Mouse (Mus musculus) heart, embryonic 16.5 days (tissue): ENCODE measurements at regions not wholly inside any gene's neighbourhood (a gene's known extent, or its start where the extent isn't known, plus 50 kb on each side); places are given as distances from the start of the nearest gene placed in this dataset.
A peak's percentile ranks its signal among the peaks of the same experiment; 100 is the strongest.

Experiments used
- ATAC-seq: fragments of 200-750 bp; cut with Nextera tagmentation; replicated peaks from 2 replicates; pipeline ENCODE4 v1.8.0; 2017; ENCODE audit warnings: moderate number of reproducible peaks; ENCODE audit not compliant: insufficient read depth, low FRiP score; ENCODE audit errors: extremely low read depth
- H3K27ac ChIP-seq: fragments of 300-500 bp; sonication (generic); 2 replicates; pipeline ENCODE4 v1.5.1; 2014; ENCODE audit warnings: mild to moderate bottlenecking, low read length, control low read depth, moderate library complexity
- H3K27me3 ChIP-seq: fragments of 300-500 bp; sonication (generic); 2 replicates; pipeline ENCODE4 v1.6.1; 2014; ENCODE audit warnings: low read length, mixed read lengths; ENCODE audit not compliant: control insufficient read depth, insufficient read depth
- H3K36me3 ChIP-seq: fragments of 300-500 bp; sonication (generic); 2 replicates; pipeline ENCODE4 v1.6.1; 2014; ENCODE audit not compliant: control insufficient read depth, insufficient read depth
- H3K4me1 ChIP-seq: fragments of 300-500 bp; sonication (generic); 2 replicates; pipeline ENCODE4 v1.6.1; 2014; ENCODE audit warnings: low read length, mixed read lengths; ENCODE audit not compliant: control insufficient read depth, insufficient read depth
- H3K4me2 ChIP-seq: fragments of 300-500 bp; sonication (generic); 2 replicates; pipeline ENCODE4 v1.6.1; 2014; ENCODE audit warnings: low read depth, mild to moderate bottlenecking, control low read depth, low read length
- H3K4me3 ChIP-seq: fragments of 300-500 bp; sonication (generic); 2 replicates; pipeline ENCODE4 v1.5.1; 2014; ENCODE audit warnings: mild to moderate bottlenecking, control low read depth, low read length
- H3K9ac ChIP-seq: fragments of 300-500 bp; sonication (generic); 2 replicates; pipeline ENCODE4 v1.6.1; 2014; ENCODE audit warnings: low read length, control low read depth
- H3K9me3 ChIP-seq: fragments of 300-500 bp; sonication (generic); replicated peaks from 2 replicates; pipeline ENCODE4 v1.6.1; 2016; ENCODE audit warnings: low read length; ENCODE audit not compliant: control insufficient read depth
- WGBS: fragments of 180-500 bp; shearing (Covaris S2); extraction: QIAGEN DNeasy Blood & Tissue Kit; methylation state at CpG from one replicate; pipeline ENCODE4 v1.1.7; 2014; 5-methylcytosine and 5-hydroxymethylcytosine counted together

DNA sequence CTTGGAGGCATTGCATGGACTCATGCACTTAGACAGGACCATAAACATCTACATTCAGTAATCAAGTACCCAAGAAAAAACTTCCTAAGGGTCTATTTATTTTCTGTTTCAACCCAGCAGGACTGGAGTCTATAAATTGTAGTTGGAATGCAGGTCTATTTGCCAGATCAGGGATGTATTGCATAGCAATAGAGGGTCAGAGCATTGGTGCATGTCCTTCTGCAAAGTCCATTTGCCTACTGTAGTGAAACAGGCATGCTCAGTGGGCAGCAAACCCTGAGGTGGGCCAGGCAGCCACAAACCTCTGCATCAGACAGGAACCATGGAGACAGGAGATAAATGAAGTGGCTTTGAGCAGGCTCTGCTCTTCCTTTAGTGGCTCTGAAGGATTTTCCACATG, 386.5 kb upstream of the Tenm4 start:
- Histone ChIP-seq H3K36me3 (no peaks in the 10 kb centered on the region), H3K27me3 (no peaks in the 10 kb centered on the region), H3K4me1 (peaks cover 8% of the 10 kb centered on the region), H3K9me3 (no peaks in the 10 kb centered on the region), H3K27ac (no peak overlapping the region), H3K4me3 (no peak overlapping the region), H3K4me2 (no peak overlapping the region), H3K9ac (no peak overlapping the region)
- no peak for ATAC-seq

DNA sequence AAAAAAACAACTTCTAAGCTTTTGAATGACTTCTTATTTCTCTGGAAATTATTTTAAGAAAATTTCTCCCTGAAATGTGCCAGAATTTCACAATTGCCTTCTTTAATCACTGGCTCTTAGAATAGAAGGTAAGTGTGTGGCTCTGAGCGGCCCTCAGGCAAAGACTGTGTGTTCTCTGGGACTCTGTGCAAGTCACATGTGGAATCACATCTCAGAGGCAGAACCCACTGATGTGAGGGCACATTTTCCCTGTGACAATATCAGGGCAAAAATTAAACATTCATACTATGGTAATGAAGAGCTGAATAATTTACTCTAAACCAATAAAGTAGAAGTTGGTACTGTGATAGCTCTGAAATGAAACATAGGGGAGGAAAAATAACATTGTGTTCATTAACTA, 383.5 kb upstream of the Tenm4 start:
- WGBS: 72% methylated on average over 1 of the region's 1 CpGs
- no peaks in the 10 kb centered on the region for H3K9me3 ChIP-seq
- no peak for ATAC-seq

DNA sequence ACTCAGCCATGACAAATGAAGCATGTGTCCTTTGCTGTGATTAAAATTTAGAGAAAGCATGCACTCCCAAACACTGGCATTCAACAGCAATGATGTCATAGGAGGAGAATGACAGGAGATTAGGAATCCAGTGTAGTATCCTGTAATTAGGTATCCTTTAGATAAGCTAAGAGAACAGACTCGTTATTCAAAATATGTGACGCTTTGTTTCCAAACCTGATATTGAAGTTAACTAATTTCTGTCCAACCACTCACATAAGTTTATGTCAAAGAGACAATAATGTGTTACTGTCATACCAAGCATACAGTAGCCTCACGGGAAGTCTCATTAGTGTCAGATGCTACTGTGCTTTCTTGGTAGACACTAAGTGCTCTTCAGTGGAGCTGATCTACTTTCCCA, 383.1 kb upstream of the Tenm4 start:
- WGBS: 28% methylated on average over 3 of the region's 3 CpGs
- H3K4me2 ChIP-seq: no peak overlapping the region
- H3K9me3 ChIP-seq: no peaks in the 10 kb centered on the region
- ATAC-seq: peak; percentile 37; the same call in 1 of the 2 replicates
- no peak overlapping the region for H3K9ac ChIP-seq
- H3K4me1 ChIP-seq: peaks cover 8% of the 10 kb centered on the region
- no peaks in the 10 kb centered on the region for H3K36me3 ChIP-seq
- no peaks in the 10 kb centered on the region for H3K27me3 ChIP-seq
- H3K4me3 ChIP-seq: no peak overlapping the region
- no peak overlapping the region for H3K27ac ChIP-seq

More for the DNA sequence above, 383.5 kb upstream of the Tenm4 start:
- Histone ChIP-seq H3K4me3 (no peak overlapping the region), H3K27ac (no peak overlapping the region), H3K9ac (no peak overlapping the region), H3K4me2 (no peak overlapping the region), H3K27me3 (no peaks in the 10 kb centered on the region), H3K36me3 (no peaks in the 10 kb centered on the region), H3K4me1 (peaks cover 8% of the 10 kb centered on the region)

DNA sequence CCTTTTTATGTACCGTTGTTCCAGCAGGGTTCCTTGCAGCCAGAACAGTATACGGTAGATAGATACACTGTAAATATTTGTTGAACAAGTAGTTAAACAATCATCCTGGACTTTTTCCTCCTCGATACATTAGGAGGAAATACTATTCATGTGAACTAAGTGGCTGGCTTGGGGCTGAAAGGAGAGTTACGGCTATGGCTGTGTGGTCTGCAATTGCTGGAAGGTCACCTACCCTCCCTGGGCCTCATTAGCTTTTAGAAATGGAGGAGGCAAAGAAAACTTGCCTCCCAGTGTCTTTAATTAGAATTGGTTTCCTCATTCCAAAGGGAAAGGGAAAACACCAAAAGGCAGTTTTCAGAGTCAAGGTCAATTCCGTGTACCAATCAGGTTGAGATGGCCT, 381.6 kb upstream of the Tenm4 start:
- Histone ChIP-seq H3K4me3 (no peak overlapping the region), H3K36me3 (no peaks in the 10 kb centered on the region), H3K4me2 (no peak overlapping the region), H3K9me3 (no peaks in the 10 kb centered on the region), H3K27ac (no peak overlapping the region), H3K27me3 (no peaks in the 10 kb centered on the region), H3K4me1 (peaks cover 8% of the 10 kb centered on the region), H3K9ac (no peak overlapping the region)
- no peak for ATAC-seq
- 74% methylated on average over 5 of the region's 5 CpGs for WGBS

DNA sequence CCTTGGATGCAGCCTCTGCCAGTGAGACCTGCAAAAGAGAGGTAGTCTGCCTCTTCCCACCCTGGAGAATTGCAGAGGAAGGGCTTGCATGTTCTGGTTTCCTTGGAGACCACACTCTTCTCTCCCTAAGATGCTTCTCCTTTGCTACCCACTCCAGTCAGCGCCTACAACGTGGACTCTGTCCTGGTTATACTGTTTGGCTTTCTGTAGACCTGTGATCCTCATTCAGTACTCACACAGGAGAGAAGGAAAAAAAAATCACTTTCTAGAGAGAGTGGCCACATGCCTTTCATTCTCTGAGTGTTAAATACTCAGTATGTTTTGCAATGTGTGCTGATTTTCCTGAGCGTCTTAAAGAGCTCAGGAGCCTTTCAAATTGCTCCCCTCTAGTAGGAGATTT, 372.0 kb upstream of the Tenm4 start:
- ATAC-seq: no peak
- 42% methylated on average over 3 of the region's 3 CpGs for WGBS
- H3K27me3 ChIP-seq: no peaks in the 10 kb centered on the region
- H3K4me1 ChIP-seq: no peaks in the 10 kb centered on the region
- H3K4me3 ChIP-seq: no peak overlapping the region
- no peak overlapping the region for H3K9ac ChIP-seq
- H3K27ac ChIP-seq: no peak overlapping the region
- H3K9me3 ChIP-seq: no peaks in the 10 kb centered on the region
- no peak overlapping the region for H3K4me2 ChIP-seq
- H3K36me3 ChIP-seq: no peaks in the 10 kb centered on the region

DNA sequence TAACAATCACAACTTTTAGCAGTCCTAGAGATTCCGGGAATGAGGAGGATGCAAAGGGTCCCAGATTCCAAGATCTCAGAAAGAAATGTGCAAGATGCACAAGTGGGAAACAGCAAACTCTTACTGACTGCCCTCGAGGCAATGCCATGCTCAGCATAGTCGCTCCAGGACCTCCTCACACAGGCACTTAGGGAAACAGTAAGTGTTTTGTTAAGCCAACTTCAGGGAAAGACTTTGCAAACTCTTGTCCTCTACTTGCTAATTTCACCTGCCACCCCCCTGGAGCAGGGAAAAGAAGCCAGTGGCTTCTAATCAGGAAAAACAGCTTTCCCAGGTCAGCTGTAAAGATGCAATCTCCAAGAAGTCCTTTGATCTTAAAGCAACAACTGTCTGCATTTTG, 361.4 kb upstream of the Tenm4 start:
- H3K4me2 ChIP-seq: no peak overlapping the region
- no peaks in the 10 kb centered on the region for H3K9me3 ChIP-seq
- no peak overlapping the region for H3K27ac ChIP-seq
- H3K9ac ChIP-seq: no peak overlapping the region
- no peaks in the 10 kb centered on the region for H3K4me1 ChIP-seq
- no peak for ATAC-seq
- H3K36me3 ChIP-seq: no peaks in the 10 kb centered on the region
- no peak overlapping the region for H3K4me3 ChIP-seq
- H3K27me3 ChIP-seq: no peaks in the 10 kb centered on the region
- WGBS: 23% methylated on average over 3 of the region's 3 CpGs

DNA sequence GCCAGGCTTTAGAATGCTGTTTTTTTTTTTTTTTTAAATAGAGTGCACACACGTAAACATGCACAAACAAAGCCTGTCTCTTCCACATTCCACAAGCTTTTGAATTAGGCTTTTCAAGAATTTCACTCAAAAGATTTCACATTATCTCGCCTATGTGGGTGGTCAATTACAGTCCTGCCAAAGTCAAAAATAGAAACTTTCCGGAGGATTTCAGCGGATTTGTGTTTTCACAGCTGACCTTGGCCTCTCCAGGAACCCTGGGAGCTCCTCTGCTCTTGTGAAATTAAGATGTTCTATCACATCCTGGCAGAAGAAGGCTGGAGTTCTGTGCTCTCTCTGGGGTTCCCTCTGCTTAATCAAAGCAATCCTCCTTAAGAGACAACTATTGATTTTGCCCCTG, 360.9 kb upstream of the Tenm4 start:
- Histone ChIP-seq H3K4me1 (no peaks in the 10 kb centered on the region), H3K27me3 (no peaks in the 10 kb centered on the region), H3K4me2 (no peak overlapping the region), H3K4me3 (no peak overlapping the region), H3K27ac (no peak overlapping the region), H3K36me3 (no peaks in the 10 kb centered on the region), H3K9me3 (no peaks in the 10 kb centered on the region), H3K9ac (no peak overlapping the region)
- no peak for ATAC-seq
- WGBS: 24% methylated on average over 4 of the region's 4 CpGs

DNA sequence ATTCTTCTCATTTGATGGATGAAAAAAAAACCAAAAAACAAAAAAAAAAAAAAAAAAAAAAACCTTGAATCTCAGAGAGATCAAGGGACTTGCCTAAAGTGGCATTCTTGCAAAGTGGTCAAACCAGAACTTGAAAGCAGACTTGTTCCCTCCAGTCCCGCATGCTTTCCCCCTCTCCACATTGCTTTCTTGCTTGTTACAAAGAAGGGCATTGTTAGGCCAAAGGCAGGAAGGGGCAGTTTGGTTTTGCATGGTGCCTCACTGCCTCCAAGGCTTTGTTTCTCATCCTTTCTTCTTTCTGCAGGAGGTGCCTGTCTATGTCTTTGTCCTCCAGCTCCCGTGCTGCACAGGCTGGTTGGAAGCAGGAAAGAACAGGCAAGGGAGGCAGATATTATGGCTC, 356.2 kb upstream of the Tenm4 start:
- no peak for ATAC-seq
- WGBS: 54% methylated on average over 2 of the region's 2 CpGs
- Histone ChIP-seq H3K4me3 (no peak overlapping the region), H3K36me3 (no peaks in the 10 kb centered on the region), H3K4me2 (no peak overlapping the region), H3K9ac (no peak overlapping the region), H3K4me1 (no peaks in the 10 kb centered on the region), H3K9me3 (no peaks in the 10 kb centered on the region), H3K27me3 (no peaks in the 10 kb centered on the region), H3K27ac (no peak overlapping the region)

DNA sequence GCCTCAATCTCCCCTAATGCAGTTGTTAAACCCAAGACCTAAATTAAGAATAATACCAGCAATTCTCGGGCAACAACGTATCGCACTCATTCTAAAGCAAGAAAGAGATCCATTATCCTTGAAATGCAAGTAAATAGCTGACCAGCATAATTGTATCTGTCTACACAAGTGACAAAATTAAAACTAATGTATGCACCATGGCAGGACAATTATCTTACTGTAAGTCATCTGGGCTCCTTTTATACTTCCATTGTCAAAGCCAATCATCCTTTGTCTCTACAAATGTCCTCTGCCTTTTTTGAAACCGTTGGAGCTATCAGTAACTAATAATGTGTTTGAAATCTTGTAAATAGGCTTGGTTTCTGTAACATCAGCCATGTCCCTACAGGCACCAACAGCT, 347.5 kb upstream of the Tenm4 start:
- H3K36me3 ChIP-seq: no peaks in the 10 kb centered on the region
- H3K9ac ChIP-seq: no peak overlapping the region

DNA sequence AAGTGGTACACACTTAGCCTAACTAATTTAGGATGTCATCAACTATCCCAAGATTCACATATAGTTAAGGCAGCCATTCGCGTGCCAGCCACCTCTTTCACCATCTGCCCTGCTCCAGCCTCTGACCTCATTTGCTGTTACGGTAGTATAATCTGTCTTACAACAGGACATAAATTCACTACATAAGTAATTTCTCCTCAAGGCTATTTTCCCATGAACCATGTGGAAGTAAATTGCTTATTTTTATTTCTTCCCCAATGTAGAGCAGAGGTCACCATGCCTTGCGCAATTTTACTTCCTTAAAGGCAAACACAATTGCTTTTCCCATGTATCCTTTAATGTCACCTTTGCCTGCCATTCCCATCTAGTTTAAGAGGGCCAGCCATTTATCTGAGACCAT, 341.2 kb upstream of the Tenm4 start:
- Histone ChIP-seq H3K27ac (no peak overlapping the region), H3K36me3 (no peaks in the 10 kb centered on the region), H3K9me3 (no peaks in the 10 kb centered on the region), H3K4me3 (no peak overlapping the region), H3K4me1 (peaks cover 3% of the 10 kb centered on the region; the same call in 1 of the 2 replicates), H3K27me3 (no peaks in the 10 kb centered on the region), H3K4me2 (no peak overlapping the region), H3K9ac (no peak overlapping the region)
- WGBS: 88% methylated on average over 4 of the region's 4 CpGs
- no peak for ATAC-seq

More for the DNA sequence above, 347.5 kb upstream of the Tenm4 start:
- H3K4me3 ChIP-seq: no peak overlapping the region
- WGBS: 87% methylated on average over 4 of the region's 4 CpGs
- H3K9me3 ChIP-seq: no peaks in the 10 kb centered on the region
- no peak for ATAC-seq
- H3K27me3 ChIP-seq: no peaks in the 10 kb centered on the region
- no peak overlapping the region for H3K4me2 ChIP-seq
- no peaks in the 10 kb centered on the region for H3K4me1 ChIP-seq
- no peak overlapping the region for H3K27ac ChIP-seq
